Mouse (Mus musculus): ENCODE results near the gene Il2rg. TPM values are rescaled to one million over a fixed set of nuclear protein-coding genes. Genes with fewer than 3 reads are reported as not detected.

Il2rg gene
- total and polyA plus RNA-seq, 3 experiments: 7.9 to 15.8 (median 9.8) TPM

- TF ChIP-seq EP300 (IDR thresholded peaks at IDR 0.05; ENCODE audit: insufficient read depth, low read depth, low read length): no peak
- TF ChIP-seq CTCF (IDR thresholded peaks at IDR 0.05): no peak
- TF ChIP-seq POLR2A (IDR thresholded peaks at IDR 0.05; ENCODE audit: insufficient read depth, low read depth, low read length): no peak
- 45% methylated on average over 12 of the region's 13 CpGs for WGBS
- intact Hi-C loops (cut with DNase I): no loop called here
- H3K4me3 ChIP-seq: no peak overlapping the region
- no peaks in the 10 kb centered on the region for H3K4me1 ChIP-seq (ENCODE audit: control insufficient read depth, insufficient read depth, low read length)
- H3K36me3 ChIP-seq (ENCODE audit: control insufficient read depth, insufficient read depth, low read length): no peaks in the 10 kb centered on the region
- H3K27ac ChIP-seq: no peak overlapping the region
- H3K9ac ChIP-seq (ENCODE audit: low read depth, low read length): no peak overlapping the region
- H3K27me3 ChIP-seq (ENCODE audit: control insufficient read depth, insufficient read depth, low read length): no peaks in the 10 kb centered on the region
- H3K79me2 ChIP-seq (replicated peaks; ENCODE audit: control insufficient read depth, insufficient read depth, low read length): no peaks in the 10 kb centered on the region
- no peak for DNase-seq
Measured at GRCm38 (mm10) chrX:101260441-101261325, 7.4 kb downstream of the Il2rg start.

GRCm38 (mm10) chrX:101256603-101257002, 11.5 kb downstream of the Il2rg start:
- TF ChIP-seq EP300 (IDR thresholded peaks at IDR 0.05; ENCODE audit: insufficient read depth, low read depth, low read length): no peak
- TF ChIP-seq CTCF (IDR thresholded peaks at IDR 0.05): peak; percentile 48
- H3K79me2 ChIP-seq (replicated peaks; ENCODE audit: control insufficient read depth, insufficient read depth, low read length): no peaks in the 10 kb centered on the region
- no peaks in the 10 kb centered on the region for H3K36me3 ChIP-seq (ENCODE audit: control insufficient read depth, insufficient read depth, low read length)
- intact Hi-C loops (cut with DNase I): no loop called here
- no peak overlapping the region for H3K4me3 ChIP-seq
- peaks cover 2% of the 10 kb centered on the region for H3K4me1 ChIP-seq (ENCODE audit: control insufficient read depth, insufficient read depth, low read length)
- no peak for DNase-seq
- 77% methylated on average over 13 of the region's 13 CpGs for WGBS
- no peaks in the 10 kb centered on the region for H3K27me3 ChIP-seq (ENCODE audit: control insufficient read depth, insufficient read depth, low read length)
- no peak overlapping the region for H3K27ac ChIP-seq
- H3K9ac ChIP-seq (ENCODE audit: low read depth, low read length): no peak overlapping the region

GRCm38 (mm10) chrX:101254740-101255139, 13.3 kb downstream of the Il2rg start:
- TF ChIP-seq EP300 (IDR thresholded peaks at IDR 0.05; ENCODE audit: insufficient read depth, low read depth, low read length) (no peak), CTCF (IDR thresholded peaks at IDR 0.05) (no peak), POLR2A (IDR thresholded peaks at IDR 0.05; ENCODE audit: insufficient read depth, low read depth, low read length) (no peak)
- peaks cover 2% of the 10 kb centered on the region for H3K4me1 ChIP-seq (ENCODE audit: control insufficient read depth, insufficient read depth, low read length)
- H3K4me3 ChIP-seq: peak overlapping the region; percentile 68
- intact Hi-C loops (cut with DNase I): loop anchor here (2.0 to 5.0 kb wide), 3 partner anchors 18 to 78 kb away; partner anchors contain the start of gene Snx12
- H3K9ac ChIP-seq (ENCODE audit: low read depth, low read length): peak overlapping the region; percentile 68
- no peaks in the 10 kb centered on the region for H3K27me3 ChIP-seq (ENCODE audit: control insufficient read depth, insufficient read depth, low read length)
- peak; percentile 18 to 41 for DNase-seq
- WGBS: 17% methylated on average over 26 of the region's 26 CpGs
- no peaks in the 10 kb centered on the region for H3K79me2 ChIP-seq (replicated peaks; ENCODE audit: control insufficient read depth, insufficient read depth, low read length)
- peak overlapping the region; percentile 78 for H3K27ac ChIP-seq
- no peaks in the 10 kb centered on the region for H3K36me3 ChIP-seq (ENCODE audit: control insufficient read depth, insufficient read depth, low read length)

GRCm38 (mm10) chrX:101253952-101254729, 13.9 kb downstream of the Il2rg start, which contains the start of gene Foxo4:
Foxo4 (plus strand) TSS chrX:101254528.
- Histone ChIP-seq H3K4me1 (ENCODE audit: control insufficient read depth, insufficient read depth, low read length) (peaks cover 2% of the 10 kb centered on the region), H3K27me3 (ENCODE audit: control insufficient read depth, insufficient read depth, low read length) (no peaks in the 10 kb centered on the region), H3K9ac (ENCODE audit: low read depth, low read length) (peak within 1 kb of the TSS; percentile 68), H3K27ac (peak within 1 kb of the TSS; percentile 78), H3K4me3 (peak within 1 kb of the TSS; percentile 68), H3K79me2 (replicated peaks; ENCODE audit: control insufficient read depth, insufficient read depth, low read length) (no peaks in the 10 kb centered on the region), H3K36me3 (ENCODE audit: control insufficient read depth, insufficient read depth, low read length) (no peaks in the 10 kb centered on the region)
- WGBS: 13% methylated on average over 47 of the region's 47 CpGs
- intact Hi-C loops (cut with DNase I): loop anchor here (2.0 to 5.0 kb wide), 3 partner anchors 19 to 78 kb away; partner anchors contain the start of gene Snx12
- TF ChIP-seq POLR2A (IDR thresholded peaks at IDR 0.05; ENCODE audit: insufficient read depth, low read depth, low read length): peak; percentile 77
- TF ChIP-seq CTCF (IDR thresholded peaks at IDR 0.05): no peak
- 0 out of 2 replicates have a peak, but pooled peaks have one; percentile 26 for TF ChIP-seq EP300 (IDR thresholded peaks at IDR 0.05; ENCODE audit: insufficient read depth, low read depth, low read length)
- peak; percentile 84 to 91 for DNase-seq

- TF ChIP-seq CTCF (IDR thresholded peaks at IDR 0.05): no peak
- TF ChIP-seq POLR2A (IDR thresholded peaks at IDR 0.05; ENCODE audit: insufficient read depth, low read depth, low read length): no peak
- TF ChIP-seq EP300 (IDR thresholded peaks at IDR 0.05; ENCODE audit: insufficient read depth, low read depth, low read length): no peak
- 13% methylated on average over 1 of the region's 1 CpGs for WGBS
- H3K9ac ChIP-seq (ENCODE audit: low read depth, low read length): no peak overlapping the region
- H3K27me3 ChIP-seq (ENCODE audit: control insufficient read depth, insufficient read depth, low read length): no peaks in the 10 kb centered on the region
- H3K79me2 ChIP-seq (replicated peaks; ENCODE audit: control insufficient read depth, insufficient read depth, low read length): no peaks in the 10 kb centered on the region
- H3K4me1 ChIP-seq (ENCODE audit: control insufficient read depth, insufficient read depth, low read length): no peaks in the 10 kb centered on the region
- no peaks in the 10 kb centered on the region for H3K36me3 ChIP-seq (ENCODE audit: control insufficient read depth, insufficient read depth, low read length)
- H3K27ac ChIP-seq: no peak overlapping the region
- intact Hi-C loops (cut with DNase I): no loop called here
- H3K4me3 ChIP-seq: no peak overlapping the region
- DNase-seq: no peak
Measured at GRCm38 (mm10) chrX:101245011-101245410, 23.0 kb downstream of the Il2rg start.

Measured in heart, adult 2 months (tissue).